Mouse (Mus musculus) retina, adult 2 months (tissue): ENCODE data around the gene Tec.

Source experiments
- DNase-seq: peaks from one replicate; pipeline ENCODE4 v3.0.0-alpha.2; 2012; ENCODE audit warnings: low read depth, low spot score

The Tec gene

DNA sequence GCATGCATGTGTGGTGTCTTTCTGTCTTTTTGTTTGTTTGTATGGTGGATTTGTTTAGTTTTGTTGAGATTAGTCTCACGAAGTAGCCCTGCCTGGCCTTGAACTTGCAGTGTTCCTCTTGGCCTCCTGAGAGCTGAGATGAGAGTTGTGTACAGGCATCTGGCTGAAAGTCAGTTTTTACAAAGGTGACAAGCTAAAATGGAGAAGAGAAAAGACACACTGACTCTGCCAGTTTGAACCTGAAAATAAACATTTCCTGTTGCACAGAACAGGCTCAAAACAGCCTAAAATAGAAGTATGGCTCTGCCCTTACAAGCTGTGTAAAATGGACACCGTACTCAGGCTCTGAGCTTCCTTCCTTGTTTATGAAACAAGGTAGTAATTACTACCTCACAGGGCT lies 14.9 kb downstream of the Tec start:
- DNase-seq: no peak

DNA sequence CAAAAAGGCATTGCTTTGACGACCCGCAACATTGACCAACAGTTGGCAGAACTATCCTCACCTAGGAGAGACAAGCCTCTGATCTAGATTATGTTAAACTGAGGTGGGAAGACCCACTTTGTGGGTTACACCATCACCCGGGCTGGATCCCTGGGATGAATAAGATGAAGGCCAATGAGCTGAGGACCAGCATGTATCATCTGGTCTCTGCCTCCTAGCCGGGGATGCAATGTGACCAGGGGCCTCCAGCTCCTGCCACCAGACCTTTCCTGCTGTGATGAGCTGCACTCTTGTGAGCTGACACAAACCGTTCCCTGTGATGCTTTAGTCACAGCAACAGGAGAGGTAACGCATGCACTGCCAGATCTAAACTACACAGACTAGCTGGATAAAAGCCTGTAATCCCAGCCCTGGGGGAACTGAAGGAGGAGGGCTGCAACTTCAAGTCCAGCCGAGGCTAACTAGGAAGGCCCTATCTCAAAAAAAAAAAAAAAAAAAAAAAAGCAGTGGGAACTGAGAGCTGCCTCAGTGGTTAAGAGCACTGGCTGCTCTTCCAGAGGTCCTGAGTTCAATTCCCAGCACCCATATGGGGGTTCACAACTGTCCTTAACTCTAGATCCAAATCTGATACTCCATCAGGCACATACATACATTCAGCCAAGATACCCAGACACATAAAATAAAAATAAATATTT lies 15.8 kb downstream of the Tec start:
- no peak for DNase-seq

DNA sequence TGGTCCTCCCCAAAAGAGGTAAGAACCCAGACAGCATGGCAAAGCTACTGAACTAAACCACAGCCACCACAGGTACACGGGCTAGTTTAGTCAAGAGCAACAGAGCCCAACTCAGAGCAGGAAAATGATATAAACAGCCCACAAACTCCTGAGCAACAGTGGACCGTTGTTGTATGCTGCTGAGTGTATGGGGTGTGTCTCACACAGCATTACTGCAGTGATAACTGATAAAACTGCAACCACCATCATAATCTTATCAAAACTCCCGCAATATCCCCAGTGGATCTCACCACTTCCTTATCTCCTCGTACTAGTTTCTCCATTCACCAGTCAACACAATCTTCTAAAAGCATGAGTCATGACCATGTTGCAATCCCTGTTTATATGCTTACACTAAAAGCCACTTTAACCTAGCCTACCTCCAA lies 16.6 kb downstream of the Tec start:
- DNase-seq: no peak

DNA sequence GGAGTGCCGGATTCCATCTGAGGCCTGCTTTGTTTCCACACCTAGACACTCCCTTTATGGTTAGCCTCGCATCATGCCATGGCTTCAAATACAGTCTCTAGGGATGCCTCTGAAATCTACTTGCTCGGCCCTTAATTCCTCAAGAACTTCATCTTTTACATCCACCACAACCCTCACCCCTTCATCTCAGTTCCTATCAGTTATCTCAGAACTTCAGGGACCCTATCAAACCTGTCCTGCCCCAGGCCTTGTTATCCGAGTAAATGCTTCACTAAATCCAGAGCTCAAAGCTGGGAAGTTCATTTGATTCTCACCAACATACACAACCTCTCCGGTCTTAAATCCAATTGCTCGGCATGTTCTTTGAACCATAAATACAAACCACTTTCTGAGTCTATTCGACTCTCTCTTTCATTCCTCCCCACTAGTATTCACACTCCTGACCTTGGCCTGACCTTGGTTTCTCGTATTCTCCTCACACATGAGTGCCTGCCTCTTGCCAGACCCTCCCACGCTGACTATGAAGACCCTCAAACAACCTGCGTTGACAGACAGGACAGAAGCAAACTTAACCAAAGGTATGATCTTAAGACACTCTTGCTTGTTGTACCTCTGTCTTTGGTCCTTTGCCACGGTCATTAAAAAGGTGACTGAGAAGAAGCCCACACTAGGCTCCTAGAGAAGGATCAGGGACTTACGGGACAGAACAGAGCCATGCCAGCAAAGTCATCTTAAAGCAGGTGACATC lies 17.2 kb downstream of the Tec start:
- DNase-seq: no peak

DNA sequence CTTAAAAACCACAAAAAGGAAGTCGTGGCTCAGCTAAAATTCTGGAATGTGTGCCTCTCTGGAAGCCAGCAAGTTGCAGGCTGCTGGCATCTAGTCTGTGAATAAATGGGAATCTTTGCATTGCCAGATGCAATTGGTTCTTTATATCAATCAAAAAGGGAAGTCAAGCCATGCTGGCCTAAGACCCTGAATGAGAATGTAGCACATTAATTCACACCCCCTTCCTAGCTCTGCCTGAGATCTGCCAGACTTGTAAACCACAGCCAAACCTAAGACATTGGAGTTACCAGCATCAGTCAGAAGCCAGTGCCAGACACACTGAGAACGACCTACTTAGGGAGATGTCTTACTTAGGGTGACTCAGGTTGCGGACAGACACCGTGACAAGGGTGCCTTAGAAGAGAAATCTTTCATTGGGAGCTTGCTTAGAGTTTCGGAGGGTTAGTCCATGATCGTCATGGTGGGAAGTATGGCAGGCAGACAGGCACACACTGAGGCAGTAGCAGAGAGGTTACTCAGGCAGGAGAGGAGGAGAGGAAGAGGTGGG lies 19.3 kb downstream of the Tec start:
- DNase-seq: no peak

DNA sequence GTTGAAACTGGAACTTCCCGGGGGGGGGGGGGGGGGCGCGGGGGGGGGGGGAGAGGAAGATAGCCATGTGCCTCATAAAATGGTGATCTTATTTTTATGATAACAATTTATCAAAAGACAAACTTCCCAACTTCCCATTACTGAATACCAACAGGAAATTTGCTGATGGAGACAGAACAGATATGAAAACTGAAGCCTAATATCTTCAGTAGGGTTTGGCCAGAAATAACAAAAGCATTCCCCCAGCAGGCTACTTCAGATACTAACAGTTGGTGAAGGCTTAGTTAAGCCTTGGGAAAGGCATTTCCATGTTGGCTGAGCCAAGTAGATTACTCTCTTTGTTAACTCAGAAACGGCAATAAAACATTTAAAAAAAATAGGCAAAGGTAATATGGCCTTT lies 21.6 kb downstream of the Tec start:
- no peak for DNase-seq

DNA sequence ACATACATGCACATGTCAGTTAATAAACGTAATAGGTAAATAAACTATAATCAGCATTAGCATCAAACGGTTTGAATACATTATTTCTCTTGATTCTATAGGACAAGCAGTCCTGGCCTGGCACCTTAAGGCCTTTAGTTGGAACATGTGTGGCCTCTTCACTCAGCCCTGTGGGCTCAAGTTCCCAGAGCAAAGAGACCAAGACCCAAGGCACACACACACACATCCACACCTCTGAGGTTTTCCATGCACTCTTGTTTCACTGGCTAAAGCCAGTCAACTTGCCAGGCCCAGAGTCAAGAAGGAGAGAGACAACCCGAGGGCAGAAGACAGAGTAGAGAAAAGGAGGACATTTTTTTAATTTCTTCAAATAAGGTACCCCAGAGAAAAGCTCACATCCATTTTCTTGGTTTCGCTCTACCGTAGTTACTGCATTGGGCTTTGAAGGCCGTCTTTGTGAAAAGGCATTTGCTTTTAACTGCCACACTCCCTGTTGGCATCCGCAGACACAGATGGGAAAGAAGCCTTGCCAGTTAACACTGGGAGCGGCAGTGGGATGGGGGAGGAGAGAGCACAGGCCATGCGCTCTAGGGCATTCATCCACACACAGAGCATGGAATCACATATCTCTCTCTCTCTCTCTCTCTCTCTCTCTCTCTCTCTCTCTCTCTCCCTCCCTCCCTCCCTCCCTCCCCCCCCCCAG lies 22.2 kb downstream of the Tec start:
- DNase-seq: no peak

DNA sequence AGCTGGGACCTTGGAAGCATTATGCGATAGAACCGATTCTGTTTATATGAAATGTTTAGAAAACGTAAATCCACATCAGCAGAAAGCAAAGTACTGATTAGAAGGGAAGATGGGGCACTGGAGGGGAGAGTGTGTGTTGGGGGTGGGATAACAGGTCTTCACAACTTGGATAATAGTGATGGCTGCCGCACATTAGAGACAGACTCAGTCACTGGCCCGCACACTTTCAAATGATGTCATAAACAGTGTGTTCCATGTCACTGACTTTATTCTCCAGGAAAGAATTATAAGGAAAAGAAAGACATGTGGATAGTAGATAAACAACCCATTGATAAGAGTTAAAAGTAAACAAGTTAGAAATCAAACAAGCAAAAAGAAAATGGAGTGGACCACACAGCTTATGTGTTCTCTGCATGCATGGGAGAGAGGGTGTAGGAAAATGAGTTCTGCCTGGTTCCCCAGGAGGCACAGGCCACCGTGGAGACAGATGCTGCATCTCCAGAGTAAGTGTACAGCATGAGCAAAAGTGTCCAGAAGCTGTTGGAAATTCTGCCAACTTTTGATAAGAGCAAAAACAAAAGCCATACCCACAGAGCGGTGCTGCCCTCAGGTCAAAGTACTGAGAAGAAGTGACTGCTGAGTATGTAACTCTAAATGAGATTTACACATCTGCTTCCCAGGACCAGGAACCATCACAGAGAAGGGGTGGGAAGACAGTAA lies 23.3 kb downstream of the Tec start:
- no peak for DNase-seq

DNA sequence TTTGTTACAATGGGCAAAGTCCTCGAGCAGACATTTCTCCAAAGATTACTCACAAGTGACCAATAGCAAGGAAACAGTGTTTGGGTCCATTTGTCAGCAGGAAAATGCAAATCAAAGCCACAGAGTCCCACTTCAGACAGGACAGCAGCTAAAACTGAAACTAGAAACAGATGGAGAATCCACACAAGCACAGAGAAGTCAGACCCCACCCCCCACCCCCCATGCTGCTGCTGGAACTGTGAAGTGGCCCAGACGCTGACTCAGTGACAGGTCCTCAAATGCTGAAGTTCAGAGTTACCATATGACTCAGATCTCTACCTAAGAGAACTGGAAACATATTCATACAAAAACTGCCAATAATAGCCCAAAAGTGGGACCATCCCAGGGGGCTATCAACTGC lies 24.0 kb downstream of the Tec start:
- no peak for DNase-seq

DNA sequence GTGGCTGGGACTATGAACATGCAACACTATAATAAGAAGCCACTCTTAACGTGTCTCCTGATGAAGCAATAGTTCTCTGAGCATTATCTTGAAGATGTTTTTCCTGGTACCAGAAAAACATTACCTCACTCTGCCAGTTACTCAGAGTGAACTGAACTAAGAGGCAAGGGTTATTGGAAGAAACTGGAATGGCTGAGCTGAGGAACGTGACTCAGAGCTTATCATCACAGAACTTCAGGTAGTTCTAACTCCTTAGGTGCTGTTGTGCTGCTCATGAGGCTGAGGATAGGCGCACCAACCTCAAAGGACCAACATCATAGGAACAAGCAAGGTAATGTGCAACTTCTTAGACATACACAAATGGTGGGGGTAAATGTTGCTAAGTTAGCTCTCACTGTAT lies 28.6 kb downstream of the Tec start:
- DNase-seq: no peak

DNA sequence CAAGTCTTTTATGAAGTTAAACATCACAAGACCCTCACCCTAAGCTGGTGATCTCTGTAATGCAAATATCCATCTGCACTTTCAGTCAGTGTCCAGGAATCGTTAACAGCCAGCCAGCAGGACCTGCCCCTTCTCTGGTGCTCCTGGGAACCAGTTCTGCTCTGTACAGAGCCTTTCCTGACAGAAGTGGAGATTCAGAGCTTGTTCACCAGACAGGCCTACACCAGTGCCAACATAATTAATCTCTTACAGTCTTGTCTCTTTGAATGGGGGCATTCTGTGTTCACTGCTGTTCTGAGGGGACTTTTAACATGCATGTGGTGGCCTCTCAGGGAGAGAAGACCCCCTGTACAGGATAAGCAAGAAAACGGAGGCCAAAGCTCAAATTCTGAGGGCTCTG lies 29.3 kb downstream of the Tec start:
- no peak for DNase-seq

DNA sequence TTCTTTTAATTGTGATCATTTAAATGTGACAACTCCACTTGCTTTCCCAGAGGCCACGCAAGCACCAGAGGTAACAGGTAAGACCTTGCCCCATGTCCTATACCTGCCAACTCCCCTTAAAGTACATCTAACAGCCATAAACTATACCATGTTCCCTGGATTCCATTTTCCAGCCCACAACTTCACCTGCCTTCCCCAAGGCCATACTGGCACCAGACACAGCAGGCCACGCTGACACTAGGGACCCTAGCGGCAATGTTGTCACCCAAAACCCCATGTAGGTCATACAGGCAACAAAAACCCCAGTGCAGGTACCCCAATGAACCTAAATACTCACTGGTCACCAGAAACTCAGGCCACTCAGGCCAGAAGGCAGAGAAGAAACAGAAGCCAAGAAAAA lies 32.6 kb downstream of the Tec start:
- no peak for DNase-seq

DNA sequence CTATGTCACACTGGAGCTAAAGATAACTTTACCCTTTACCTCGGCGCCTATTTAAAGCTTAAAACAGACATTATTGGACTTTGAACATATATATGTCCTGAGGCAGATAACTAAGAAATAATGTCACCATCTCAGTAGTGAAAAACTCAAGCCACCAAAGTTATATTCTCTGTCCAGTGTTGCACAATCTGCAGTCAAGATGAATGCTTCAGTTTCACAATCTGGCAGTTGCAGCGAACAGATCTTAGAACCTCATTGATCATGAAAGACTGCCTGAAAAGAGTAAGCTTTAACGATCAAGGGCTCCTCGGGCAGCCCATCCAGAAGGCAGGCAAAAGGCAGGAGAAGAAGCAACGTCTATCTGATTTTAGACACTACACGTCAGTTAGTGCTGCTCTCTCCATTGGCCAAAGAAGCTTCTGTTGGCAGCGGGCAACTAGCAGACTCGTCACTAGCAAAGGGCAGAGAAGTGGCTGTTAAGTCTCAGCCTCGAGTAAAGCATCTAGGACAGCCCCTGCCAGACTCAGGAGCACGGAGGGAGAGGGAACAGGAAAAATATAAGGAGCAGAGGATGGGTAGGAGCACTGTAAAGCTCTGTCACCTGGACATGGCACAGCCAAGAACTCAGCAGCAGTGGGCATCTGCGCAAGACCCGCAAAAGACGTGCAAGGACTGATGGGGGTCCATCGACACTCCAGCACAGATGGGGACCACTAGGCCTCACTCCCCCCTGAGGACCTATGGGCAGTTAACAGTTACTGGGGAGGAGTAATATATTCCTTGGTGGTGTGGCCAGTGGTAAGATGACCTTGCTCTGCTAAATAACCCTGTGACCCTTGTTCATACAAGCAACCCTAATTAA lies 35.1 kb downstream of the Tec start:
- no peak for DNase-seq

DNA sequence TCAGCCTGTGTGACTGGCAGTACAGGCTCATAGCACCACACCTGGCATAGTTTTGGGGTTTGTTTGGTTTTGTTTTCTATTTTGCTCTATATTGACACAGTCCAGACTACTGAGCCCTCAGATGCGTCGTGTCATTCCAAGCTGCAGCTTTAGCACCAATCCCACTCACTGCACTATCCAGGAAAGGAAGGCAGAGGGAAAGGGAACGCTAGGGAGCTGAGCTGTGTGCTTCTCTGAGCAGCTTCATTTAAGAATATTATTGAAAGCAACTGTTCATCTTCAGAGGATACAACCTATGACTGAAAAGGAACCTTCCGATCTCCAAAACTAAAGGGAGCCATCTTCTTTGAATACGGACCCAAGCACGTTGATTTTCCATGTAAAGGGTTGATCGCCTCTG lies 36.1 kb downstream of the Tec start:
- no peak for DNase-seq

DNA sequence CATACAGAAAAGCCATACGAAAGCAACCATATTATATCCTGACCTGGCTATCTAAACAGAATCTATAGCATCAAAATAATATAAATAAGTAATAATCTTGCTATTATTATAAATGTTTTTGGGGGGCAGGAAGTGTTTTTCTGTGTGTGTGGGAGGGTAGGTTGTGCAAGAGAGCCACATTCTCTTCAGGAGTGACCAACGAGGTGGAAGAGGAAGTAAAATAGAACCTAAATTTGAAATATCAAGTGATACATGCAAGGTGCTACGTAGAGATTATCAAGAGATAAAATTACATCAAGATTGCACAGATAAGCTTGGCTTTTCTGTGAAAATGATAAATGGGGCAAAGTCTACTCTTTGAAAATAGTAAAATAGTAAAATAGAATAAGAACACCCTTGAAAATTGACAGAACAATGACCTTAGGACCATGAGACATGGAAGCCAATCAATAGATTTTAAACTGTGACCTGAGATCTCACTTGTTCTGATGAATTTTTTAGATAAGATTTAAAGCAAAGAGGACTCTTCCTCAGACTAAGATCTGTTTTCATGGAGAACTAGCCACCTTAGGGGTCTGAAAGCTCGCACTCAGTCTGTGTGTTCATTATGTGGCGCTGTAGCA lies 37.2 kb downstream of the Tec start:
- no peak for DNase-seq

DNA sequence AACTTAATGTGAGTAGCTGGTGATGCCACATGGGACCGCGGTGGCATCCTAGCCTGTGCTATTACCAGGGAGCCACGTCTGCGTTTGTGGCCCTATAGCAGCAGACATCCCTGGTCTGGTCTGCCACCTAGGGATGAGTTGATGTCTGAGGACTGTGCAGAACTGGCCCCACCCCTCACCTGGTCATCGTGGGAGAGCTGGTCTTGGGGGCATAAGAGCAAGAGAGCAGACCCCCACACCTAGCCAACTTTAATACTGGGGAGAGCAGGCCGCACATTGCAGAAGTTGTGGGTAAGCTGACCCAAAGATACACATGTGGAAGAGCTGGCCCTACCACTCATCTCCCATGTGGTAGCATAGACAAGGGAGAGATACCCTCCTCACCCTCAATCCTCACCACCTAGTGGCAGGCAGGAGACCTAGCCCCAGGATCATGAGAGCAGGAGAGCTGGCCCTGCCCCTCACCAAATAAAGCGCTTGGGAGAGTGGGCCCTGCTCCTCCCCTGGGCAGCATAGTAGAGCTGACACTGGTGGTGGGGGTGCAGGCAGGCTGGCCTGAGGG lies 38.7 kb downstream of the Tec start:
- no peak for DNase-seq

DNA sequence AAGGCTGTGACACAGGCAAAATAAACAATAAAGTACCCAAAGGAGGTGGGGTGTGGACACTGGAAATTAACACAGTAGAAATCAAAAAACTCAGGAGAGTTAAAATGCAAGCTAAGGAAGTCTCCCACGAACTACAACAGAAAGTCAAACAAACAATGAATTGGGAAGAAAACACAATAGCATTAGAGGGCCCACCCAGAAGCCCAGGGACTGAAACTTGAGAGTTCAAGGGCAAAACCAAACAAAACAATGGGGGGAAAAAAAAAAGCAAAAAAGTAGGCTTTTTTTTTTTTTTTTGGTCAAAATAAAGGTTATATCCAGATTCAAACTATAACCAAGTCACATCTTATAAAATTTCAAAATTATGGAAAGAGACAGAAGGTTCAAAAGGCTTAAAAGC lies 39.9 kb downstream of the Tec start:
- no peak for DNase-seq

DNA sequence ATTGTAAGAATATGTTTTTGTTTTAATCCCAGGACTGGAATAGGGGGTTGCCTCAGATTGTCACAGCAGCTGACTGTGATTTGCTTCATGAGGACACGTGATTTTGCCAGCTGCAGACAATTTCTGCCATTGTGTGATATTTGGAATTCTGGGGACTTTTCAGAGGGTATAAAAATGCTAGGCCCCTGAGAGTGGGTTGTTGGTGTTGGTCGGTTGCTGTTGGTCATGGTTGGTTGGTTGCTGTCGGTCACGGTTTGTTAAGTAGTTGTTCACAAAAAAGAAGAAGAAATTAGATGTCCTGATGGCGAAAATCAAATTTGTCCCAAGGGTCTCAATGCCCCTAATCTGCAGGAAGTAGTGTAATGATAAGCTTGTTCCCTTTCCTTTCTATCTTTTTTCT lies 40.8 kb downstream of the Tec start:
- no peak for DNase-seq

DNA sequence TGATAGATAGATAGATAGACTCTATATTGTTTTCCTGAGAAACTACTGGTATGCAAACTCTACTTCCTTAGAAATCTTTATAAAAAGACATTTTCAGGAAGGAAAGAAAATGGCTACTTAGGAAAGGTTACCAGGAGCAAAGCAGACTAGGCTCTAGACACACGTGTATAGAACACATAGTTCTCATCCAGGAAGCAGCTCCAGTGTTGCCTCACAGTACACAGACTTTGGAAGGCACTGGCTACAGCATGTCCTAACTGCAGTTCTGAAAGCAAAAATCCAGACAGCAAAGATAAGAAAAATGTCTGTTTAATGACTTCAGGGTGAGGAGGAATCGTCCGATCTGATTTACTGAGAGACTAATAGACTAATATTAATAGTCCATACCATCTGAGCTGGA lies 41.8 kb downstream of the Tec start:
- DNase-seq: no peak

DNA sequence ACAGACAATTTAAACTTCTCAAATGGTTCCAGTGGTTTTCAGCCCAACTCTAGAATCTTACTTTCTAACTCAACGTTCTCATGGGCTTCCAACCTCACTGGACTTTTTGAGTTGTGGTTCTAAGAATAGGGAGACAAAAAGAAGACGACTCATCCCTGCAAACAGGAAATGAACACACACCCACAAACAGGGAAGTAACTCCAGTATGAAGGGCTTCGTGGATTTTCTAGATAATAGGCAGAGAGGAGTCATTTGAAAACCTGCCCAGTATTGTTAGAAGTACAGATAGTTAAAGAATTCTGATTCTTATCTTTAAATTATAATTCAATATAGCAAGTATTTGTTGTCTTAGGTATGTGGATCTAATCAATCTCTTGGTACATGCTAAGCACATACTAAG lies 47.6 kb downstream of the Tec start:
- DNase-seq: no peak
